Mouse (Mus musculus) cerebellum, postnatal 10 days (tissue): Measurements from ENCODE around the gene Myl4.
A peak's percentile ranks its signal among the peaks of the same experiment; 100 is the strongest.

ENCODE experiments used
- DNase-seq, 2 experiments: peaks; one replicate each; pipeline ENCODE4 v3.0.0; 2021; ENCODE audit warnings: mixed read lengths in 2 of 2

Gene Myl4

GRCm38 (mm10) chr11:104607491-104608245 lies 57.2 kb downstream of the Myl4 start, which contains the start of gene Itgb3:
Itgb3 (plus strand) TSS chr11:104608000.
- DNase-seq, result peak; percentile 85 to 87

GRCm38 (mm10) chr11:104608249-104608920 lies 57.9 kb downstream of the Myl4 start:
- no peak for DNase-seq

GRCm38 (mm10) chr11:104609033-104609684 lies 58.7 kb downstream of the Myl4 start:
- DNase-seq, result no peak

- no peak for DNase-seq
Observed at GRCm38 (mm10) chr11:104609733-104610132, 59.3 kb downstream of the Myl4 start.

GRCm38 (mm10) chr11:104611579-104612151 lies 61.2 kb downstream of the Myl4 start:
- DNase-seq, result no peak

GRCm38 (mm10) chr11:104613551-104613950 lies 63.1 kb downstream of the Myl4 start:
- no peak for DNase-seq

- DNase-seq, result no peak
Observed at GRCm38 (mm10) chr11:104614130-104614529, 63.7 kb downstream of the Myl4 start.

- no peak for DNase-seq
Observed at GRCm38 (mm10) chr11:104616182-104616581, 65.7 kb downstream of the Myl4 start.

- DNase-seq, result no peak
Observed at GRCm38 (mm10) chr11:104618638-104619076, 68.2 kb downstream of the Myl4 start.

- no peak for DNase-seq
Observed at GRCm38 (mm10) chr11:104619084-104620022, 68.9 kb downstream of the Myl4 start.

GRCm38 (mm10) chr11:104622040-104622962 lies 71.8 kb downstream of the Myl4 start:
- DNase-seq, result no peak

- no peak for DNase-seq
Observed at GRCm38 (mm10) chr11:104624791-104625391, 74.4 kb downstream of the Myl4 start.

- DNase-seq, result no peak
Observed at GRCm38 (mm10) chr11:104625453-104626402, 75.3 kb downstream of the Myl4 start.

GRCm38 (mm10) chr11:104626635-104627034 lies 76.2 kb downstream of the Myl4 start:
- no peak for DNase-seq

- peak in 1 of 2 experiments; percentile 29 for DNase-seq
Observed at GRCm38 (mm10) chr11:104627616-104628301, 77.3 kb downstream of the Myl4 start.

- no peak for DNase-seq
Observed at GRCm38 (mm10) chr11:104628566-104628965, 78.1 kb downstream of the Myl4 start.

- peak; percentile 80 to 82 for DNase-seq
Observed at GRCm38 (mm10) chr11:104630185-104630835, 79.8 kb downstream of the Myl4 start.

- peak in 1 of 2 experiments; percentile 37 for DNase-seq
Observed at GRCm38 (mm10) chr11:104631306-104631705, 80.8 kb downstream of the Myl4 start.
